Mouse (Mus musculus): Measurements from ENCODE around the gene Cxcl3. TPM values are rescaled to one million over a fixed set of nuclear protein-coding genes. Genes with fewer than 3 reads are reported as not detected.

Gene Cxcl3
- polyA plus RNA-seq, 2 experiments = 0.63 TPM; not detected in 1

DNA sequence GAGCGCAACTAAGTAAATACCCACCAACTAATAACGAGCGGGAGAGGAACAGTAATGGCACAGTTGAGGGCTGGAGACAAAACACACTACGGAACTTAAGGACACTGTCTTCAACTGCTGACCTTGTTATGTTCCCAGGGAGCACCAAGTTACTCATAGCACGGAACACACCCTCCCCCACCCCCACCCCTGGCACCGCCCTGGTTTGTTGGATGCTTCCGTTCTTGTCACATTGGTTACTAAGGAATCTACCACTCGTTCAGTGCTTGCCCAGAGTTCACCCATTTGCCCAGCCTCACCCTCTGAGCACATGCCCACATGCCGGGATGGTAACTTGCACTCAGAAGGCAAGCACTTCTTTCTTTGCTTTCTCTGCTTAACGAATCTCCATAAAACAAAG lies 8.3 kb upstream of the Cxcl3 start:
- Histone ChIP-seq H3K27me3 (ENCODE audit: control insufficient read depth, insufficient read depth, low read length) (no peaks in the 10 kb centered on the region), H3K4me3 (replicated peaks; ENCODE audit: low read length) (no peak overlapping the region), H3K4me1 (ENCODE audit: control insufficient read depth, insufficient read depth, low read length) (no peaks in the 10 kb centered on the region), H3K9ac (ENCODE audit: low read depth, low read length, severe bottlenecking) (no peak overlapping the region), H3K9me3 (ENCODE audit: control insufficient read depth, low read length) (no peaks in the 10 kb centered on the region), H3K36me3 (ENCODE audit: control insufficient read depth, insufficient read depth, low read length) (no peaks in the 10 kb centered on the region), H3K4me2 (replicated peaks; ENCODE audit: low read depth, low read length, severe bottlenecking) (no peak overlapping the region), H3K27ac (replicated peaks; ENCODE audit: low read depth, low read length) (no peak overlapping the region)
- TF ChIP-seq POLR2A (IDR thresholded peaks at IDR 0.05; ENCODE audit: borderline replicate concordance, extremely low read depth, insufficient read depth, insufficient read length) = no peak
- no peak for ATAC-seq (ENCODE audit: low FRiP score, low read depth)
- 72% methylated on average over 10 of the region's 10 CpGs for WGBS
- DNase-seq (ENCODE audit: low spot score) = no peak

DNA sequence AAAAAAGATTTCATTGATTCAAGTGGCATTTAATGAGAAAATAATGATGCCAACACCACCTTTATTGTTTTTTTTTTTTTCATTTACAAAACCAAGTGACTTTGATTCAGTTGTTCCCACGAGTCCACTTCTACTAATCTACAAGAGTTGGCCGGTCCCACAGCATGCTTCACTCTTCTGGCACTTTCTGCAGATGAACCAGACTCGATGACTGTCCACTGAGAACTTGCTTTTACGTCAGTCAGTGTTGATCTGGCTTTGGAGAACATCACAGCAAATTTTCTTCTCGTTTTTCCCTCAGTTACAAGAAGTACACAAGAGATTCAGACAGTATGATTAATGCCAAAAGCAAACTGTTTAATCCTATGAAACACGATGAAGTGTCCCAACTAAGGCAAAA lies 7.0 kb upstream of the Cxcl3 start:
- 75% methylated on average over 6 of the region's 6 CpGs for WGBS

DNA sequence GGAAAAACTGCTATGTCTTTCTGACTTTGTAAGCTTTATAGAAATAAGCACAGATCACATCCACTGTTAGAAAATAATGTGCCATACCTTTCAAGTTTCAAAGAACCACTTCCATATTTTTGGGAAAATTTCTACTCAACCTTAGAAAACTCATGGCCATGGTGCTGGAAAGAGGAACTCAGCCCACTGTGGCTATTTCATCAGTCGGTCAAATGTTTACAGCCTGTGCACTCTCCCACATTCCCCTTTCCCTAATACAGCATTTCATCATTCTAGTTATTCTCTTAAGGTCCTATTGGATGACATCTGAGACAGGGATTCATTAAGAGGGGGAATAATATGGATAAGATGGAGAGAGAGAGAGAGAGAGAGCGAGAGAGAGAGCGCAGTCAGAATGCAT lies 2.2 kb upstream of the Cxcl3 start:
- ATAC-seq (ENCODE audit: low FRiP score, low read depth) = no peak
- no peak overlapping the region for H3K4me2 ChIP-seq (replicated peaks; ENCODE audit: low read depth, low read length, severe bottlenecking)
- WGBS = 86% methylated on average over 3 of the region's 3 CpGs

More for the DNA sequence above, 7.0 kb upstream of the Cxcl3 start:
- no peak overlapping the region for H3K27ac ChIP-seq (replicated peaks; ENCODE audit: low read depth, low read length)
- ATAC-seq (ENCODE audit: low FRiP score, low read depth) (no peak), DNase-seq (ENCODE audit: low spot score) (no peak)
- H3K36me3 ChIP-seq (ENCODE audit: control insufficient read depth, insufficient read depth, low read length) = no peaks in the 10 kb centered on the region
- no peaks in the 10 kb centered on the region for H3K9me3 ChIP-seq (ENCODE audit: control insufficient read depth, low read length)
- no peaks in the 10 kb centered on the region for H3K4me1 ChIP-seq (ENCODE audit: control insufficient read depth, insufficient read depth, low read length)
- TF ChIP-seq POLR2A (IDR thresholded peaks at IDR 0.05; ENCODE audit: borderline replicate concordance, extremely low read depth, insufficient read depth, insufficient read length) = no peak
- no peak overlapping the region for H3K4me3 ChIP-seq (replicated peaks; ENCODE audit: low read length)
- H3K27me3 ChIP-seq (ENCODE audit: control insufficient read depth, insufficient read depth, low read length) = no peaks in the 10 kb centered on the region
- no peak overlapping the region for H3K4me2 ChIP-seq (replicated peaks; ENCODE audit: low read depth, low read length, severe bottlenecking)
- H3K9ac ChIP-seq (ENCODE audit: low read depth, low read length, severe bottlenecking) = no peak overlapping the region

DNA sequence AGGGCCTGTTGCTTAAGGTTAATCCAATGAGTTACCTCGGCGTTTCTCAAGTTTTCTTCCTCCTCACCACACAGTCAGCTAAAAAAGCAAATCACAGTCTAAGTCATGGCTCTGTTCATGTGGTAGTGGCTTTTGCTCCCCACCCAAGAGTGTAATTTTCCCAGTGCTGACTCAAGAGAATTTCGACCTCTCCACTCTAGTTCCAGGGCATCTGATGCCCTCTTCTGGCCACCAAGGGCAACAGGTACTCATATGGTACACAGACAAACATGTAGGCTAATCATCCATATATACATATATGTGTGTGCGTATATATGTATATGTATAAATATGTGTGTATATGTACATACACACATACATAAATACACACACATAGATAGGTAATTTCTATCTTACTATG lies 2.2 kb downstream of the Cxcl3 start:
- no peak for DNase-seq (ENCODE audit: low spot score)
- no peaks in the 10 kb centered on the region for H3K36me3 ChIP-seq (ENCODE audit: control insufficient read depth, insufficient read depth, low read length)
- H3K4me3 ChIP-seq (replicated peaks; ENCODE audit: low read length) = no peak overlapping the region
- H3K27ac ChIP-seq (replicated peaks; ENCODE audit: low read depth, low read length) = no peak overlapping the region
- no peak for ATAC-seq (ENCODE audit: low FRiP score, low read depth)
- WGBS = 79% methylated on average over 4 of the region's 4 CpGs
- no peak for TF ChIP-seq POLR2A (IDR thresholded peaks at IDR 0.05; ENCODE audit: borderline replicate concordance, extremely low read depth, insufficient read depth, insufficient read length)
- no peaks in the 10 kb centered on the region for H3K27me3 ChIP-seq (ENCODE audit: control insufficient read depth, insufficient read depth, low read length)
- peaks cover 13% of the 10 kb centered on the region for H3K4me1 ChIP-seq (ENCODE audit: control insufficient read depth, insufficient read depth, low read length)
- H3K9me3 ChIP-seq (ENCODE audit: control insufficient read depth, low read length) = no peaks in the 10 kb centered on the region
- H3K9ac ChIP-seq (ENCODE audit: low read depth, low read length, severe bottlenecking) = no peak overlapping the region
- H3K4me2 ChIP-seq (replicated peaks; ENCODE audit: low read depth, low read length, severe bottlenecking) = no peak overlapping the region

More for the DNA sequence above, 2.2 kb upstream of the Cxcl3 start:
- Histone ChIP-seq H3K4me1 (ENCODE audit: control insufficient read depth, insufficient read depth, low read length) (peaks cover 3% of the 10 kb centered on the region; the same call in 1 of the 2 replicates), H3K36me3 (ENCODE audit: control insufficient read depth, insufficient read depth, low read length) (no peaks in the 10 kb centered on the region), H3K9me3 (ENCODE audit: control insufficient read depth, low read length) (no peaks in the 10 kb centered on the region), H3K9ac (ENCODE audit: low read depth, low read length, severe bottlenecking) (no peak overlapping the region), H3K27me3 (ENCODE audit: control insufficient read depth, insufficient read depth, low read length) (no peaks in the 10 kb centered on the region), H3K4me3 (replicated peaks; ENCODE audit: low read length) (no peak overlapping the region), H3K27ac (replicated peaks; ENCODE audit: low read depth, low read length) (no peak overlapping the region)
- TF ChIP-seq POLR2A (IDR thresholded peaks at IDR 0.05; ENCODE audit: borderline replicate concordance, extremely low read depth, insufficient read depth, insufficient read length) = no peak
- DNase-seq (ENCODE audit: low spot score) = no peak

DNA sequence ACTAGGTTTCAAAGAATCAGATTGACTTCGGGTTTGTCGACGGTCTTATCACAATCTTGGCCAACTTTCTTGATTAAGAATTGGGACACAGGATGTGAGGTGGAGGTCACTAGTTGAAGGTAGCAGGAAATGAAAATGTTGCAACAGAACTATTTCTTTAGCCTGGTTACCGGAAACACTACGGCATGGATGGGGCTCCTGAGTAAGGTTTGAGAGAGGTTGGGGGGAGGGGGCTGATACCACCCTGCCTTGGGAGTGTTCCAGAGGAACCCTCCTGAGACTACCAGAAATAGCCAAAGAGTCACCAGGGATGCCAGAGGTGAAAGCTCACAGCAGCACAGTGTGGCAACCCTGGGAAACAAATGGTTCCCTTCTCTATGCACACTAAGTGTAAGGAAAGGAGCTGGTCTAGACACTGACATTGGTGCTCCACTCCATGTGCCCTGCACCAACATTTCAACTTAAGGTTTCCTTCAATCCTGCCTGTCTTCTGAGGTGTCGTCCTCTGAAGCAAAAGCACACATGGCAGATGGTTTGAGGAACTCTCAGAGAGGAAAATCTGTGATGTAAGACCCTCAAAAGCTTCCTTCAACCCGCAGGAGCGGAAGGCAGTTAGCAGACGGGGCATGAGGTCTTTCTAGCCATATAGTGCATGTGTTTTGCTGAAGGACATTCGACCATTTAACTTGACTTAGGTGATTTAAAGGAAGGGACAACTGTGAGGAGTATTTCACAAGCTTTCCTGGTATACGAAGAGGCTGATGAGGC lies 3.6 kb downstream of the Cxcl3 start:
- Histone ChIP-seq H3K36me3 (ENCODE audit: control insufficient read depth, insufficient read depth, low read length) (no peaks in the 10 kb centered on the region), H3K9ac (ENCODE audit: low read depth, low read length, severe bottlenecking) (no peak overlapping the region), H3K4me2 (replicated peaks; ENCODE audit: low read depth, low read length, severe bottlenecking) (no peak overlapping the region; the same call in 1 of the 2 replicates), H3K27ac (replicated peaks; ENCODE audit: low read depth, low read length) (no peak overlapping the region), H3K4me3 (replicated peaks; ENCODE audit: low read length) (no peak overlapping the region), H3K4me1 (ENCODE audit: control insufficient read depth, insufficient read depth, low read length) (peaks cover 13% of the 10 kb centered on the region), H3K9me3 (ENCODE audit: control insufficient read depth, low read length) (no peaks in the 10 kb centered on the region), H3K27me3 (ENCODE audit: control insufficient read depth, insufficient read depth, low read length) (no peaks in the 10 kb centered on the region)
- ATAC-seq (ENCODE audit: low FRiP score, low read depth) (no peak), DNase-seq (ENCODE audit: low spot score) (no peak)
- WGBS = 55% methylated on average over 11 of the region's 11 CpGs
- TF ChIP-seq POLR2A (IDR thresholded peaks at IDR 0.05; ENCODE audit: borderline replicate concordance, extremely low read depth, insufficient read depth, insufficient read length) = no peak

Data from limb, embryonic 14.5 days (tissue).